Mouse (Mus musculus): ENCODE measurements around the gene Helz. TPM values are rescaled to one million over a fixed set of nuclear protein-coding genes. Genes with fewer than 3 reads are reported as not detected.

Helz gene
- total and polyA plus RNA-seq, 2 experiments from 2014 or later, result 8.1 to 13.6 TPM

DNA sequence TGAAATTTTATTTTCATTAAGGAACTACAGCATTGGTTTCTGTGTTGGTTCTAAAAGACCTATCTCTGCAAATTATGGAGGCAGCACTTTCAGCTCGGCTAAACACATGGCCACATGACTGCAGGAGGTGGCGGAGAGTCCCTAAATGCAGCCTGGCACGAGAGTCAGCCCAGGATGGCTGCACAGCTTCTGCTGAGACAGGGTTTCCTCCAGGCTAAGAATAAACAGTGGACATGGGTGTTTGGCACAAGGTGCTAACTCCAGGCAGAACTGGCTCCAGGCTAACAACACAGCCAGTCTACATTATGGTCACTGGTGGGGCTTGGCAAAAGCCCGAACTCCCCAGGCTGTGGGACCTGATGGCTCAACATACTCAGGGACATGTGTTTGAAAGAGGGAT, 183.2 kb downstream of the Helz start:
- Histone ChIP-seq H3K27ac (ENCODE audit: low read depth, low read length) (no peak overlapping the region), H3K4me1 (ENCODE audit: insufficient read depth) (no peaks in the 10 kb centered on the region), H3K4me2 (ENCODE audit: low read depth) (no peak overlapping the region), H3K9ac (no peak overlapping the region), H3K36me3 (ENCODE audit: insufficient read depth) (peaks cover 38% of the 10 kb centered on the region), H3K9me3 (ENCODE audit: low read length) (no peaks in the 10 kb centered on the region), H3K4me3 (ENCODE audit: low read depth, low read length) (no peak overlapping the region), H3K27me3 (ENCODE audit: insufficient read depth, low read length) (no peaks in the 10 kb centered on the region)
- TF ChIP-seq CTCF (IDR thresholded peaks at IDR 0.05; ENCODE audit: low read depth), result no peak
- DNase-seq, result no peak
- ATAC-seq, result no peak
- 80% methylated on average over 4 of the region's 4 CpGs for WGBS

DNA sequence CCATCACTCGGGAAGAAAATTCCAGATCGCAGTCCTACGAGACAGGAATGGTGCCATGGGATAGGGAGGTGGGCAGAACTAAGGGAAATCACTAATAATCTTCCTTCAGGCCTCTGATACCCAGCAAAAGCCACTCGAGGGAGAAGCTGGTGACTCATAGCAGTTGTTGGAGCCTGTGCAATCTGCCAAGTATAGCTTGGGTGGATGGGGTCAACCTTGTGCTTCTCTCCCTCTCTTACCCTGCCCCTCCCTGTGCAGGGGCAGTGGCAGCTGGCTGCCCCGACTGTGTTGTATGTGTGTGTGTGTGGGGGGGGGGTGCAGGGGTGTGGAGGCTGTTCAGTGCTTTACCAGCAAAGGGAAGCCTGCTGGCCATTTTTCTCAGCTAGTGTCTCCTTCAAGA, 183.8 kb downstream of the Helz start:
- Histone ChIP-seq H3K4me1 (ENCODE audit: insufficient read depth) (no peaks in the 10 kb centered on the region), H3K4me2 (ENCODE audit: low read depth) (no peak overlapping the region), H3K9ac (no peak overlapping the region), H3K27ac (ENCODE audit: low read depth, low read length) (no peak overlapping the region), H3K9me3 (ENCODE audit: low read length) (no peaks in the 10 kb centered on the region), H3K27me3 (ENCODE audit: insufficient read depth, low read length) (no peaks in the 10 kb centered on the region), H3K36me3 (ENCODE audit: insufficient read depth) (peaks cover 43% of the 10 kb centered on the region), H3K4me3 (ENCODE audit: low read depth, low read length) (no peak overlapping the region)
- no peak for ATAC-seq
- WGBS, result 84% methylated on average over 5 of the region's 5 CpGs
- TF ChIP-seq CTCF (IDR thresholded peaks at IDR 0.05; ENCODE audit: low read depth), result no peak
- DNase-seq, result no peak

- Histone ChIP-seq H3K36me3 (ENCODE audit: insufficient read depth) (peaks cover 63% of the 10 kb centered on the region), H3K27ac (ENCODE audit: low read depth, low read length) (no peak overlapping the region), H3K9ac (no peak overlapping the region), H3K27me3 (ENCODE audit: insufficient read depth, low read length) (no peaks in the 10 kb centered on the region), H3K4me1 (ENCODE audit: insufficient read depth) (no peaks in the 10 kb centered on the region), H3K9me3 (ENCODE audit: low read length) (no peaks in the 10 kb centered on the region), H3K4me2 (ENCODE audit: low read depth) (no peak overlapping the region), H3K4me3 (ENCODE audit: low read depth, low read length) (no peak overlapping the region)
- WGBS, result 88% methylated on average over 7 of the region's 7 CpGs
- 0 out of 2 replicates have a peak, but pooled peaks have one; percentile 18 for TF ChIP-seq CTCF (IDR thresholded peaks at IDR 0.05; ENCODE audit: low read depth)
- DNase-seq, result no peak
- ATAC-seq, result no peak
These were observed 186.4 kb downstream of the Helz start for GRCm38 (mm10) chr11:107734133-107734532.

DNA sequence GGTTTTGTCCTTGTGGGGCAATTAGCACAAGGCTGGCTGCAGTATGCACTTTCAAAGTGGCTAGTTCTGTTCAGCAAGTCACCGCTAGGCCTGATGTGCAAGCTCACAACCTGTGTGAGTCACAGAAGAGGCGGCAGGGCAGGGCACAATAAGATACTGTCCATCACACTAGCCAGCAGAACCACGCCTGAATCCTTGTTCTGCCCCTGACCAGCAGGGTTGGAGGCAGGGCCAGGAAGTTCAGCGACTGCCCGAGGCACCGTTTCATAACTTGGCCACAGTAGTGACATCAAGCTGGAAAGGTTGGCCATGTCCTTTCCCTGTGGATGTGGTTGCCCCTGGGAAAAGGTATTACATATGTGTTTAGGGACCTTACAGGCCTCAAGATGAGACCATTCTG, 190.2 kb downstream of the Helz start:
- Histone ChIP-seq H3K9me3 (ENCODE audit: low read length) (no peaks in the 10 kb centered on the region), H3K27me3 (ENCODE audit: insufficient read depth, low read length) (no peaks in the 10 kb centered on the region), H3K4me1 (ENCODE audit: insufficient read depth) (no peaks in the 10 kb centered on the region), H3K36me3 (ENCODE audit: insufficient read depth) (peaks cover 69% of the 10 kb centered on the region), H3K4me2 (ENCODE audit: low read depth) (no peak overlapping the region), H3K9ac (no peak overlapping the region), H3K4me3 (ENCODE audit: low read depth, low read length) (no peak overlapping the region), H3K27ac (ENCODE audit: low read depth, low read length) (no peak overlapping the region)
- ATAC-seq, result no peak
- 86% methylated on average over 6 of the region's 6 CpGs for WGBS
- no peak for TF ChIP-seq CTCF (IDR thresholded peaks at IDR 0.05; ENCODE audit: low read depth)
- DNase-seq, result no peak

GRCm38 (mm10) chr11:107738418-107739099, 190.8 kb downstream of the Helz start:
- Histone ChIP-seq H3K4me2 (ENCODE audit: low read depth) (no peak overlapping the region), H3K27me3 (ENCODE audit: insufficient read depth, low read length) (no peaks in the 10 kb centered on the region), H3K4me1 (ENCODE audit: insufficient read depth) (no peaks in the 10 kb centered on the region), H3K36me3 (ENCODE audit: insufficient read depth) (peaks cover 64% of the 10 kb centered on the region), H3K27ac (ENCODE audit: low read depth, low read length) (no peak overlapping the region), H3K9me3 (ENCODE audit: low read length) (no peaks in the 10 kb centered on the region), H3K9ac (no peak overlapping the region), H3K4me3 (ENCODE audit: low read depth, low read length) (no peak overlapping the region)
- 83% methylated on average over 20 of the region's 20 CpGs for WGBS
- TF ChIP-seq CTCF (IDR thresholded peaks at IDR 0.05; ENCODE audit: low read depth), result no peak
- ATAC-seq (peak; percentile 50), DNase-seq (no peak)

DNA sequence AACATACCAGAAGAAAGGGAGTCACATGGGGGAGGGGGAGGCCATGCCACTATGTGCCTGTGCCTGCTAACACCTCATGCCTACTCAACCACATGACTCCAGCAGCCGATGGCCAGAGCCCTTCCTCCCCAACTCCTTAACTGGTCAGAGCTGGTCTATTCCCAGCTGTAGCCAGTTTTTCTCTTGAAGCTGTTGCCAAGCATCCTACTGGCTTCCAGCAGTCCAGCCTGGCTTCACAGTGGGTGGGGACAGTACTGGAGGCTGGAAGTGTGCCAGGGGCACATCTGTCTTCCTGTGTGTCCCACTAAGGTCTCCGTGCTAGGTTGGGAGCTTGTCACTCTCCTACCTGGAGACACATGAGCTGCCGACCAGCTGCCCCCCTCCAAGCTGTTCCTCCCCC, 195.4 kb downstream of the Helz start:
- no peaks in the 10 kb centered on the region for H3K27me3 ChIP-seq (ENCODE audit: insufficient read depth, low read length)
- H3K4me3 ChIP-seq (ENCODE audit: low read depth, low read length), result no peak overlapping the region
- 54% methylated on average over 3 of the region's 3 CpGs for WGBS
- no peak overlapping the region for H3K4me2 ChIP-seq (ENCODE audit: low read depth)
- no peak for TF ChIP-seq CTCF (IDR thresholded peaks at IDR 0.05; ENCODE audit: low read depth)
- H3K4me1 ChIP-seq (ENCODE audit: insufficient read depth), result no peaks in the 10 kb centered on the region
- ATAC-seq (peak; percentile 46; the same call in 1 of the 2 replicates), DNase-seq (no peak)
- H3K9me3 ChIP-seq (ENCODE audit: low read length), result no peaks in the 10 kb centered on the region
- no peak overlapping the region for H3K9ac ChIP-seq
- H3K27ac ChIP-seq (ENCODE audit: low read depth, low read length), result no peak overlapping the region
- peaks cover 26% of the 10 kb centered on the region for H3K36me3 ChIP-seq (ENCODE audit: insufficient read depth)

Small RNA genes lying within 50 kb of the gene (microRNA-seq; reads per million reads assigned to microRNA genes)
- gene Mir6932, result 0.39 to 0.73 reads per million in 2 experiments

Other genes with a start within 250 kb of the Helz start
- gene Pitpnc1, start 77.2 kb upstream of the Helz start, total RNA-seq (2014; rRNA removed), result 40.2 and 49.1 TPM in 2 replicates
- 33.7 and 47.6 TPM in 2 replicates for gene Pitpnc1, start 77.2 kb upstream of the Helz start, polyA plus RNA-seq (2015; fragmentation: Nextera tagmentation; extraction: Ambion mirVana)
- gene Psmd12, start 68.4 kb upstream of the Helz start, total RNA-seq (2014; rRNA removed), result 54.5 and 59.1 TPM in 2 replicates
- gene Psmd12, start 68.4 kb upstream of the Helz start, polyA plus RNA-seq (2015; fragmentation: Nextera tagmentation; extraction: Ambion mirVana), result 146 and 149 TPM in 2 replicates
- 1.4 and 2.1 TPM in 2 replicates for gene Cacng1, start 168.6 kb downstream of the Helz start, total RNA-seq (2014; rRNA removed)
- gene Cacng1, start 168.6 kb downstream of the Helz start, polyA plus RNA-seq (2015; fragmentation: Nextera tagmentation; extraction: Ambion mirVana), result 1.1 and 1.3 TPM in 2 replicates
- gene Cacng4, start 246.6 kb downstream of the Helz start, total RNA-seq (2014; rRNA removed), result 80.9 and 91.7 TPM in 2 replicates
- 44.6 and 57.7 TPM in 2 replicates for gene Cacng4, start 246.6 kb downstream of the Helz start, polyA plus RNA-seq (2015; fragmentation: Nextera tagmentation; extraction: Ambion mirVana)